Mouse (Mus musculus) testis, postnatal 10 days (tissue): ENCODE results near the gene Ssc4d.

Source experiments
- DNase-seq: peaks from one replicate; pipeline ENCODE4 v3.0.0; 2021; ENCODE audit warnings: low spot score

Gene Ssc4d

GRCm38 (mm10) chr5:135975893-135976668, 1.8 kb upstream of the Ssc4d start:
- no peak for DNase-seq

GRCm38 (mm10) chr5:135971876-135972275, 2.5 kb downstream of the Ssc4d start:
- no peak for DNase-seq

- no peak for DNase-seq
Observed at GRCm38 (mm10) chr5:135970247-135970646, 4.1 kb downstream of the Ssc4d start.

GRCm38 (mm10) chr5:135968781-135969180, 5.5 kb downstream of the Ssc4d start:
- peak; percentile 80 for DNase-seq

- peak; percentile 71 for DNase-seq
Observed at GRCm38 (mm10) chr5:135966866-135967265, 7.5 kb downstream of the Ssc4d start.

- DNase-seq, result peak; percentile 80
Observed at GRCm38 (mm10) chr5:135965501-135965930, 8.8 kb downstream of the Ssc4d start.

GRCm38 (mm10) chr5:135963280-135963627, 11.1 kb downstream of the Ssc4d start:
- DNase-seq, result no peak

- peak; percentile 98 for DNase-seq
Observed at GRCm38 (mm10) chr5:135962492-135963279, 11.6 kb downstream of the Ssc4d start.

GRCm38 (mm10) chr5:135962125-135962491, 12.2 kb downstream of the Ssc4d start:
- DNase-seq, result no peak

- no peak for DNase-seq
Observed at GRCm38 (mm10) chr5:135960909-135961635, 13.3 kb downstream of the Ssc4d start.

GRCm38 (mm10) chr5:135959911-135960310, 14.4 kb downstream of the Ssc4d start:
- DNase-seq, result no peak

GRCm38 (mm10) chr5:135958367-135958766, 16.0 kb downstream of the Ssc4d start:
- no peak for DNase-seq

- DNase-seq, result peak; percentile 90
Observed at GRCm38 (mm10) chr5:135957207-135957974, 16.9 kb downstream of the Ssc4d start.

- DNase-seq, result no peak
Observed at GRCm38 (mm10) chr5:135956300-135957206, 17.8 kb downstream of the Ssc4d start.

- DNase-seq, result no peak
Observed at GRCm38 (mm10) chr5:135952830-135953229, 21.5 kb downstream of the Ssc4d start.

- no peak for DNase-seq
Observed at GRCm38 (mm10) chr5:135951660-135952059, 22.7 kb downstream of the Ssc4d start.

- no peak for DNase-seq
Observed at GRCm38 (mm10) chr5:135950710-135951412, 23.5 kb downstream of the Ssc4d start.

- DNase-seq, result no peak
Observed at GRCm38 (mm10) chr5:135946621-135947020, 27.7 kb downstream of the Ssc4d start.

- no peak for DNase-seq
Observed at GRCm38 (mm10) chr5:135945916-135946408, 28.4 kb downstream of the Ssc4d start.

GRCm38 (mm10) chr5:135942710-135943109, 31.6 kb downstream of the Ssc4d start:
- no peak for DNase-seq
